Mouse (Mus musculus): ENCODE measurements around the gene Cdc14a.

Cdc14a gene

DNA sequence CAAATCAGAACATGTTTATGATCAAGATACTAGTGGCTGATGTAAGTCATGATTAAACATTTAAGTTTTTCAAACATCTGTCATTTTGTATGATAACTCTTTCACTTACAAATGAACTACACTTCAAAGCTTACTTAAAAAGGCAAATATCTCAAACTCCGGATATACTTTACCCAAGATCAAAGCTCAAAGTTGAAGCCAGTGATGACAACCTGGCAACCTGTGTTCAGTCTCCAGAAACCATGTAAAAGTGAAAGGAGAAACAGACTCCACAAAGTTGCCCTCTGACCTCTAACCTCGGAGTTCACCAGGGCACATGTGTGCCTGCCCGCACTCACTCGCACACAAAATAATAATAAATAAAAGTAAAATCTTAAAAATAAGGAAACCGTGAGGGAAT lies 49.3 kb downstream of the Cdc14a start:
- DNase-seq (ENCODE audit: low read depth, low spot score) = no peak

DNA sequence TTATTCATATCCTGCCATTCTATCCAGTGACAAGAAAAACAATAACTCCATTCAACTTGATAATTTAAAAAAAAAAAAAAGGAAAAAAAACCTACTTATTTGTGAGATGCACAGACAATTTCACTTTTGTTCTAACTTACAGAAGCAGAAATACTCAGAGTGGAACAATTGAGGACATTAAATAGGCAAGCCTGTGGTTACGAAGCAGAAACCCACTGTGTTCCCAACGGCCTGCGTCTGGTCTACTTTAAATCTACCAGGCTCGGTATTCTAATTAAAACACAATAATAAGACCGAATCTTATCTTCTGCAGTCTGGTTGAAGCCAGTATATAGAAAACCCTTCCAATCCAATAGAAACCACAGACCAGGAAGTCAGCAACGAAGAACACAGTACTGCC lies 50.6 kb downstream of the Cdc14a start:
- DNase-seq (ENCODE audit: low read depth, low spot score) = no peak

DNA sequence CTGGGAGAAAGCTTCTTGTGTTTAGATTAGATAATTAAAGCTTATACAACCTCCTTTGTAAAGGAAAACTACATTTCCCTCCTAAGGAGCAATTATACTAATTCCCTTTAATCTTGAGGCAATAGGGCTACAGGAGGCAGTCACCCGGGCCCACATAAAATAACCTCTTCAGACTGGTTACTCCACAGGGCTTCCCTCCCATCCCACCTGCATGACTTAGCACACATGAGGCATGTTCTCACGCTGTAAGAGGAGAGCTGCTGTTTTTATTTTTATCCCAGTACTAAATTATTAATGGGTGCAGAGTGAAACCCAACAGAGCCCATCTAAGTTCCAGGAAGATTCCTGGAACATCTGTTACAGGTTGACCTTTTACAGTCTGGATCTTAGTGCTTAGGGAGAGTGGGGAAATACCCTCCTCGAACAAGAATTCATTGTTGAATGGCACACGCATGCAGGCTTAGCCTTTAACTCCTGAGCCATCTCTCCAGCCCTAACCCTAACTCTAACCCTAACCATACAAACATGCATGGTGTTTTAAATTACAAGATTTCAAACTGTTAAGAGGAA lies 54.9 kb downstream of the Cdc14a start:
- DNase-seq (ENCODE audit: low read depth, low spot score) = no peak

DNA sequence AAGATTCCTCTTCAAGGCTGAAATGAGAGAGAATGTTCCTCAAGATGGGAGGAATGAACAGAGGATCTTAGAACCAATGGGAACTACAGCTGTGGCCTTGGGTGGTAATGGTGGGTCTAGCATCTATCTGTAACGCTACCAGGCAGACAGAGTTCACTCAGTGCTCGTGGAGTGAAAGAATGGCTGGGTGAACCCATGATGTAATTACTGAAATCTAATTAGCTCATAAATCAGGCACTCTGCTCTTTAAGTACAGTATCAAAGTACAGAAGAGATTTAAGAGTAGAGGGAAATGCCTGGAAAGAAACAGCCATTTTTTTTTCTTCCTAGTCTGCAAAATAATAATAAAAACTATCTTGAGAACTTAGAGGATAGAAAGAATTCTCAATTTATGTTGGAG lies 57.7 kb downstream of the Cdc14a start:
- no peak for DNase-seq (ENCODE audit: low read depth, low spot score)

DNA sequence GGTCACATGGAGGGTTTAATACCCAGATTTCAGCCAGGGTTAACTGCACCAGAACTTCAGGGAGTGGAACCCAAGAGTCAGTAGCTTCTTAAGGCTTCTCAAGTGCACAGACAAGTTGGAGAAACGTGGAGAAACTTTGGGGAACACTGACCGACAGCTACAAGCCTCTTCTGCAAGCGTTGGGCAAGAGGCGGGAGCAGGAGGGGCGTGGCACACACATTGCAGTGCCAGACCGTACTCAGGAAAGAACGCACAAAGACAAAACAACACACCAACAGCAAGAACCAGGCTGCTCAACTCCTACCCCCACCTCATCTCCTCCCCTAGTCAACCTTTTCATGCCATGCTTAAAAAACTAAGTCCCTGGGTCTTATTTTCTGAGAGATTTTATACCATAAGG lies 61.9 kb downstream of the Cdc14a start:
- no peak for DNase-seq (ENCODE audit: low read depth, low spot score)

DNA sequence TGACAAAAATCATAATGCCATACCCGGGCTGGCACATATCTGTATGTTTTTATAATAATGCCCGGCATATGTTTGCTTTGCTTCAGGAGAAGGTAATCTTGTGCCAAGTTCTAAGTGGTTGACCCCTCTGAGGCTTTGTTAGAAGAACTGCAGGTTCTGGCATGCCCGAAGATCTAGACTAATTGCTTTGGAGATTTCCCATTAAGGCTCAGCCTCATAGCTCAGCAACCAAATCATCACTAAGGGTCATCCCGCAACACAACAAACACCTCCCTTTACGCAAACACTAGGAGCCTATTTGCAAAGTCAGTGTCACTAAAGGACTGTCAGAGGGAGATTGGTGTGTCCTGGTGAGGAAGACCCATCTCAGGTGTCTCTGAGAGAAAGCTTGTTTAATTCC lies 62.7 kb downstream of the Cdc14a start:
- no peak for DNase-seq (ENCODE audit: low read depth, low spot score)

DNA sequence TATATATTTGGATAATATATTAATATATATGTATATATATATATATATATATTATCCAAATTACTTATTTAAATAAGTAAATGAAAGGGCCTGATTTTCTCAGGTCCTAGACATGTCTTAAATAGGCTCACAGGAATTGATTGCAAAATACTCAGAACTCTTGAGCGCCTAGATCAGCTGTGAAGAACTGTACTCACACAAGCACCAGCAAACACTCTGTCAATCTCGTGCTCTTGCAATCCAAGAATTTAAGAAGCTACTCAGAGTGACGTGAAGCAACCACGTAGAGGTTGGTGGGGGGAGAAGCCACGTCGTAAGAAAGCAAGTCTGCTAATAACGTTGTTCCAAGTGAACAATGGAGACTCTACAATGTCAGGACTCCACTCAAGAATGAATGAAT lies 66.0 kb downstream of the Cdc14a start:
- DNase-seq (ENCODE audit: low read depth, low spot score) = no peak

DNA sequence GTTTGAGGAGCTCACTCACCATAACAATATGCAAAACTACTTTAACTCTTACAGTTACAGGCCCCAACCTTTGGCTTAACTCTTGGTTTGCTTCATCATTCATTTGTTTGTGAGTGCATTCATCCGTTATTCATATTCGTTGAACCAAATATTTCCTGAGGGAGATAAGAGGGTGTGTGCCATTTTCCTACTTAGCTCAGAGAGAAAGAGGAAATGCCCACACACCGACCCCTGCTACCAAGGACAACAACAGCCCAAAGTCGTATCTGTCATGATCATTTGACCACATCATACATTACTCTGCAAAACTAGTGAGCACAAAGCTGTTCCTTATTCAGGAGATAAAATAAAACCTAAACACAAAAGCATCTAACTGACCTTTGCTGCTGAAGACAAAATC lies 66.7 kb downstream of the Cdc14a start:
- no peak for DNase-seq (ENCODE audit: low read depth, low spot score)

DNA sequence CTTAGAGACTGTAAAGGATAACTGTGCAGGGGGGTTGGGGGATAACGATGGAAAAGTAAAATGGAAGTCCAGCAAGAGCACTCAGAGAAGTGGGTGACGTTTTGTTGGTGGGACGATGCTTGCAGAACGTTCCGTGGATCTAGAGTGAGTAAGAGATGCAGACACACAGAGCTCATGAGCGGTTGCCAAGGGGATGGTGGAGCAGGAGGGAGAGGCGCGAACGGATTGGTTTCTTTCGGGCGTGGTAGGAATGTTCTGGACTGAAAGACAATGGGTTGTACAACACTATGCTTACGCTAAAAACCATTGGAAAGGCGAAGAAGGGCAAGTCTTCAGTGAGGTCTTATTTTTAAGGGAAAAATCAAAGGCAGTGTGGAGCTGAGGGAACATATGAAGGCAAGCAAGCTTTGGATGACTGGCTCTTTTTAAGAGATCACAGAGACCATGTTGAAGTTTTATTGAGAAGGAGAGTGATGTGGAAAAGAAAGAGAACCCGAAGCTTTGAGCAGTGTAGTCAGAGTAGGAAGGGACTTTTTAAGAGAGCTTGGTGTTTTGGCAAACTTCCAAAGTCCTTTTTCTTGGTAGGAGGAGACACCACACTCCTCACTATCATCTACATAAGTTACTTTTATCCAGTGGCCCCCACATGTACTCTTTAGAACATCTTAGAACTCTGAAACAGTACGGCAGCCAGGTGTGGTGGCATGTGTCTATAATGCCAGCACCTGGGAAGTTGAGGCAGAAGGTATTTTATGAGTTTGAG lies 68.6 kb downstream of the Cdc14a start:
- DNase-seq (ENCODE audit: low read depth, low spot score) = peak; percentile 86

DNA sequence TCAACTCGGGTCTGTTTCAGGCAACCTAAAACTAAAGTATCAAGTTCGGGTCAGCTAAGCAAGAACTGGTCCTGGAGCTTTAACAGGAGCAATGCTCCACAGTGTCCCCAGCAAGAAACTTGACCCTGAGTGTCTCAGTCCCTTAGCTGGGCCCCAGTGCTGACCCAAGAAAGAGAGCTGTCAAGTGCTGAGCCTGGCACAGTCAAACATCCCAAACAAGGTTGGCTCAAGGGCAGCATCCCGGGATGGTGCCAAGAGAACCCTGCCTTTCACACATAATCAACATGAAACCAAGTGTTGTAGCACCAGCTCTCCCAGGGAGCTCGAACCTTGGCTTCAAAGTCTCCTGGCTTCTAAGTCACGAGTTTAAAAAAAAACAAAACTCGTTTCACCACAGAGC lies 71.3 kb downstream of the Cdc14a start:
- no peak for DNase-seq (ENCODE audit: low read depth, low spot score)

DNA sequence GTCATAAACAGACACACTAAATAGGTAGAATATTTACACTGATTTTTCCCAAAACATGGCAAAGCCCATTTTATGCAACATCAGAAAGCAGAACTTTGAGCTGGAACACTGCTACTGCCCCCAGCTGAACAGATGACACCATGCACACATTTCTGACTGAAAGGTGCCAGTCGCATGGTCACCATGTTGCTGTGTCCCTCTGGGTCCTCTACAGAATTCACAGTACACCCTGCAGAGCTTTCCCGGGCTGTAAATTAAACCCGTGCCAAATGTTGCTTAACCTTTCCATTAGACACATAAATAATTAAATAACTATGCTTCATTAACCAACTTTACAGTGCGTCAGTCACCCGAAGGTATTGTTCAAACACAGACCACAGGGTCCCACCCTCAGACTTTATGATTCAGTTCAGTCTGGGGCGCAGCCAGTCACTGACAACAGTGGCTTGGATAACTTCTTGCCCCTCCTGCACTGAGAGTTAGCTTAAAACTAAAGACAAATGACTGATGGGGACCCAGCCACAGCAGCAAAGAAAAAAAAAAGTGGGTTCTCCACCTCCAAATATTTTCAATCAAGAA lies 73.4 kb downstream of the Cdc14a start:
- DNase-seq (ENCODE audit: low read depth, low spot score) = no peak

DNA sequence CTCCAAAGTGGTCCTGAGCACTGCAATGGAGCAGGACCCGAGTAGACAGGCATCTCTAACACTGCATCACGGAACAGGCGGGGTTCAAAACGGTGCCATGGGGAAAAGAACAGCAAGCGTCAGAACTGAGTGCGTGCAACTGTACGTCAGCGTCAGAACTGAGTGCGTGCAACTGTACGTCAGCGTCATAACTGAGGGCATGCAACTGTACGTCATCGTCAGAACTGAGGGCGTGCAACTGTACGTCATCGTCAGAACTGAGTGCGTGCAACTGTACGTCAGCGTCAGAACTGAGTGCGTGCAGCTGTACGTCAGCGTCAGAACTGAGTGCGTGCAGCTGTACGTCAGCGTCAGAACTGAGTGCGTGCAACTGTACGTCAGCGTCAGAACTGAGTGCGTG lies 76.3 kb downstream of the Cdc14a start:
- DNase-seq (ENCODE audit: low read depth, low spot score) = peak; percentile 91

DNA sequence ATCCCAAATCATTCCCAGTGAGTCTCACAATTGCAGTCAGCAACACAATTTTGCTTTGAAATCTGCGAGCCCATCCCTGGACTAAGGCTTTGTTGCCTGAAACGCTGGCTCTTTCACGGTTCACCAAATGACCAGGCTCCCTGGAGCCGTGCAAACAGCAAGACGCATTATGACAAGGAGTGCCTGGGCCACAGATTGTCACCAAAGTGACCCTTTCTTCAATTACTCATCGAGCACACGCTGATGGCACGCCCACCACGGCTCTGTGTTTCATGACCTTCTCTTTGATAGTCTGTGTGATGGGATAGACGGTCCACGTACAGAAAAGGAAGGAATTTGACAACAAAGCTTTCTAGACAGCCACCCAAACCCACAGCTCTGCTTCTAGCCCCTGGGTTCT lies 78.6 kb downstream of the Cdc14a start:
- DNase-seq (ENCODE audit: low read depth, low spot score) = no peak

DNA sequence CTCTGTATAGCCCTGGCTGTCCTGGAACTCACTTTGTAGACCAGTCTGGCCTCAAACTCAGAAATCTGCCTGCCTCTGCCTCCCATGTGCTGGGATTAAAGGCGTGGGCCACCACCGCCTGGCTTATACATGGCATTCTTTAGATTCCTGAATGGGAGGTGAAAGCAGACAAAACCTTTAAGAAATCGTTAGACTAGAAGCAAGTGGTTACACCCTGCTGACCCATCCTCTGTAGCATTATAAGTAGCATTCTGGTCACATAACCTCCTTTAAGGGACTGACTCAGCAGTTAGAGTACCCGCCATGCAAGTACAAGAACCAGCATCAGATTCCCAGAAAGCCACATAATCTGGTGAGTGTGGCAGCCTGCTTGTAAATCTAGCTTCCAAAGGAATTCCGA lies 81.6 kb downstream of the Cdc14a start:
- DNase-seq (ENCODE audit: low read depth, low spot score) = peak; percentile 88

DNA sequence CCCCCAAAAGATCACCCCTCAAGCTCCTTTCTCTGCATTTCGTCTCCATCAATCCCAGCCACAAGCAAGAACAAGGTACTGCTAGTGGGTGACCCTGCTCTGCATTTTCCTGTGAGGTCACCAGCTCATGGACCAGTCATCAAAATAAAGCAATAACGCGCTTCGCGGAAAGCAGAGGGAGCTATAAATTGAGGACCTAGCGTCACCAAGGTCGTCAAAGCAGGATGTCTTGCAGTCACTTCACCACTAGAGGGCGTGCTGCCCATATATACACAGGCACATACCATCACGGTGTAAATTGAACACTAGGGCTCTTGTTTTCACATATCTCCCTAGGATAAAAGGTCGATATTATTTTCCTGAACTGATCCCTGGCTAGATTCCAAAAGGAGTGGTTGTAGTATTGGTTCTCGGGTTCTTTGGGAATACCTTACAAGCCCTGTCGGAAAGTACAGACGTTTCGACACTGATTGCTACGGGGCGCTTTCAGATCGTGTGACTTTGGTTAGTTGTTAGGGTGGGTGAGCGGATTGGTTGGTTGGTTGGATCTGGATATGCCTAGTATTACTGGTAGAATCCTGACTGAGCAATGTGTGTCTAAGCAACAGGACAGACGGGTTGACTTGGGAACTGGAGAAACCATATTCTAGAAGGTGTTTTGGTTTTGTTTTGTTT lies 82.7 kb downstream of the Cdc14a start:
- peak; percentile 90 for DNase-seq (ENCODE audit: low read depth, low spot score)

DNA sequence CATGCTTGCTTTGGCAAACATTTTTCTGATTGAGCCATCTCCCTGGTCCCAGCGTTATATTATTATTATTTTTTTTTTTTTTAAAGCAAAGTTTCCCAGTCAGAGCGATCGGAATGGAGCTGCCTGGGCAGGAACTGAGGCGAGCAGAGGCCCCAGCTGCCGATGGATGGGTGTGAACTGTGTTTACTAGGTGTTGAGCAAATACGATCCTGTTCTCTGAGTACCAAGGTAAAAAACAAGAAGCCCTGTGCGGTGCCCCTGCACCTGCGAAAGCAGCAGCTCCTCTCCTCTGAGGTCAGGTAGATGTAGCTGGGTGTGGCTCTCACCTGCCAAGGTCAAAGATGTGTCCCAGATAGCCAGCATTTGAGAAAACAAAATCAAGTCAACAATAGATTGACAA lies 83.6 kb downstream of the Cdc14a start:
- DNase-seq (ENCODE audit: low read depth, low spot score) = no peak

DNA sequence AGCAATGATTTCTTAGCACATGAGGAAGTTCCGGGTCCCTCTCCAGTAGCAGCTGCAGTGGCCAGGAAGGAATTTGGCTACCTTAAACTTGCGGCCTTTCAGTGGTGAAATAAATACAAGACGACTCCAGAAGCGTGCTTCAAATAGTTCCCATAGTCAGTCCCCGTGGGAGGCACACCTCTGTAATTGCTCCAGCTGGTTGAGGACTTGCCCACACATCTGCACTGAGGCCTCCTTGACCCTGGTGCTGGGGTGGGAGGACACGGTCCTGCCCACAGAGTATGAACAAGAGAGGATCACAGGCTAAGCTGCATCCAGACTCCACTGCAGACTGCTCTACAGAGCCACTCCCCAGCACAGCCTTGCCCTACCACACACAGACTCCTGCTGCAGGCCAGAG lies 85.2 kb downstream of the Cdc14a start:
- no peak for DNase-seq (ENCODE audit: low read depth, low spot score)

DNA sequence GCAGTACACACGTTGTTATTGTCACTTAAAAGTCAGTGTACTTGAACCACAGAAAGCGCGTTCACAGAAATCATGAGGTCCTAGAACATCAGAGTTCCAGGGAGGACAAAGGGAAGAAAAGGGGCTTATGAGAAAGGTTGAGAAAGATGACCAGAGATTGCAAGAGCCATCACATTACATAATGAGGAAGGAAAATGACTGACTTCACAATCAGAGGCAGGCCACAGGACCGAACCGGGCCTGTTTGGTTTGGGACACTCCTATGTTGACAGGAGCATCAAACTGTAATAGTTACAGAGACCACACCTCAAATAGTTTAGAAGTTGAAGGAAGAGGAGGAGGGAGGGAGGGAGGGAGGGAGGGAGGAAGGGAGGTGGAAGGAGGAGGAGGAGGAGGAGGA lies 86.0 kb downstream of the Cdc14a start:
- DNase-seq (ENCODE audit: low read depth, low spot score) = no peak

DNA sequence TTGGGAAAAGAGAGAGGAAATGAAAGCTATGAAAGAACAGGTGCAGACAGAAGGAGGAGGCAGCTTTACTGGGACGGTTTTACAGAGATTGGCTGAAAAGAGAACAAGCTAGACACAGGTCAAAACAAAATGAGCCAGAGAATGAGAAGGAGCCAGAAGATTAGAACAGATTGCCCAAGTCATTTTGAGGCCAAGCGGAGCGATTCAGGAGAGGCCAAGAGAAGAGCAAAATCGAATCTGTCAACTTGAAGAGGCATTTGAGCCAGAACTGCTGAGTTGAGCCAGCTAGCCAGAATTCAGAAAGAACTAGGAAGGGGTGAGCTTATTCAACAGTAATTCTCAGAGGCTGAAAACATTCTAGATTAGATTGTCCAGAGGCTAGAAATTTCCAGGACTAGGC lies 88.8 kb downstream of the Cdc14a start:
- DNase-seq (ENCODE audit: low read depth, low spot score) = no peak

DNA sequence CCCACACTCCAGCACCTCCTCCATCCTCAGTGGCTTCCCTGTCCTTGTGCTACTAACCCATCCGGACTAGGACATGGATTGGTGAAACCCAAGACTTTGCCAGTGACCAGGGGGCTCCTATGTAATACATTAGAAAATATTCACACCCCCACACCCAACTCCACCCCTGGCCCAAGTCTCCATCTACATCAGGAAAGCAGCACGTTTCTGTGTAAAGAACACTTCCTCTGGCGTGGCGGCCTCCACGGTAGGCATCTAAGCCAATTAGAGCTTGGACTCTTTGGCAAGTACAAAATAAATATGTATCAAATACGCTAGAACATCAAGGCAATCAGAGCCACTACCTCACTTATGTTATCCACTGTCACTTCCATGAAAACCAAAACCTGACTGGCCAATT lies 90.1 kb downstream of the Cdc14a start:
- DNase-seq (ENCODE audit: low read depth, low spot score) = no peak

DNA sequence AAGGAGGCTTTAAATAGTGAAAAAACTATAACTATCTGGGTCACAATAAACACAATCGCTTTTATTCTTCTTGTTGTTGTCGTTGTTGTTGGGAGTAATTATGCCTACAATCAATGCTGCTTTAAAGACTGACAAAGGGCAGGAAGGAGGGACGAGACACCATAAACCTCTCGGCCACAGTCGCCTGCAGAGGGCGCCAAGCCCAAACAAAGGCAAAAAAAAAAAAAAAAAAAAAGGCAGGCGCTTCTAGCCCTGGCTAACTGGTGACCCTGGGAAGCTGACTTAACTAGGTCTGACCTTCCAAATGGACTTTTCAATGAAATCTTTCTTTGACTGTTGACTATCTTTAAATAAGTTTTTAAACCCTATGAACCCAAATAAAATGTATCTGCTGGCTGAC lies 90.6 kb downstream of the Cdc14a start:
- peak; percentile 60 for DNase-seq (ENCODE audit: low read depth, low spot score)

DNA sequence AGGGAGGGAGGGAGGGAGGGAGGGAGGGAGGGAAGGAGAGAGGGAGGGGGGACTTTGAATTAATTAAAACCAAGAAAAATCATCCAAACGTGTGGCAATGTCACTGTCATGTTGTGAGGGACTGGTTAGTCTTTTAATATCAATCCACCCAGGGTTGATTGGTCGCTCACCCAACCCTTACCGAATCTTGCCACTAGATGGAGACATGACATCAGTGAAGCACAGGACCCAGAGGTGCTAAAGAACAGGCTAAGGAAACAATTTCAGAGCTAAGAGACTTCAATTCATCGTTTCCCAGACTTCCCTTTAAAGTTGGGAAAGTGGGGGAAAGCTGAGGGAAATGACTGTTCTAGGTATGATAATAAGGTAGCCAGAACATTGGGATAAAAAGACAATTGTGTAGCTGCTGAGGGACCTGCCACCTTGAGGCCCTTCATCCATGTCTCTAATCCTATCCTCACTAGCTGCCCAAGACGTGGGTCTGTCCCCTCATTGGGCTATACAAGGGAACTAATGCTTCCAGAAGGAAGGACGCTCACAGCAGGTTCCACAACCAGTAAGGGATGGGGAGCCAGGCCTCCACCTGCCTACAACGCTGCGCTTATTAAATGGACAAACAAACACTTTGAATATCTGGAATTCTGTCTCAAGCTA lies 91.9 kb downstream of the Cdc14a start:
- DNase-seq (ENCODE audit: low read depth, low spot score) = peak; percentile 69

All from R1 (cell line).